Mouse (Mus musculus) spleen, postnatal 14 days (tissue): ENCODE measurements around the gene Obox2.
"Not testable (repeated sequence)": the region's sequence is repeated elsewhere in the genome, so short reads cannot be mapped to it uniquely, and the experiment has no call there.

Source experiments
- DNase-seq, 2 experiments: peaks; one replicate each; pipeline ENCODE4 v3.0.0; 2021 to 2022; ENCODE audit warnings: low spot score in 2 of 2

Gene Obox2

GRCm38 (mm10) chr7:15388421-15388998 is at the start of gene Obox2, which contains the start of gene Obox1:
Gene Obox2, plus strand, starts transcription at chr7:15388721.
Gene Obox1, plus strand, starts transcription at chr7:15388948.
- not testable (repeated sequence) for DNase-seq

GRCm38 (mm10) chr7:15399147-15399874 is 10.8 kb downstream of the Obox2 start:
- DNase-seq: not testable (repeated sequence)

GRCm38 (mm10) chr7:15406816-15407215 is 18.3 kb downstream of the Obox2 start:
- DNase-seq: not testable (repeated sequence)

DNA sequence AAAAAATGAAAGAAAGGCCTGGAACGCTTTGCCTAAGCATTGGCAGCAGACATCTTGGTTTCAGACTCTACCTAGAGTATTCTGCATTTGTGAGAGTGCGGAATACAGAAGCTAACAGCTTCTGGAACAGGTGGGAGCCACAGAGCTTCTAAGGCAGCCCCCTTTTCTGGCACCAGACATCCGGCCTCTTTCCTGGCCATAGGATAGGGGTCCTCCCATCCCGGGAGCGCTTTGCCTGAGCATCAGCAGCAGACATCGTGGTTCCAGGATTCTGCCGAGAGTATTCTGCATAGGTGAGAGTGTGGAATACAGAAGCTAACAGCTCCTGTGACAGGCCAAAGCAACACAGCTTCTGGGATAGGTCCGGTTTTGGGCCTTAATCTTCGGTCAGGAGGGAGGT is 29.5 kb downstream of the Obox2 start:
- not testable (repeated sequence) for DNase-seq

GRCm38 (mm10) chr7:15425537-15425936 is 37.0 kb downstream of the Obox2 start:
- not testable (repeated sequence) for DNase-seq
